Mouse (Mus musculus): ENCODE results near the gene Map3k20.

Gene Map3k20

GRCm38 (mm10) chr2:72280524-72280923 is 4.9 kb upstream of the Map3k20 start:
- no peak for DNase-seq (ENCODE audit: low read depth, low spot score)

GRCm38 (mm10) chr2:72281971-72282370 is 3.5 kb upstream of the Map3k20 start:
- DNase-seq (ENCODE audit: low read depth, low spot score): no peak

- no peak for DNase-seq (ENCODE audit: low read depth, low spot score)
Measured at GRCm38 (mm10) chr2:72282733-72283132, 2.7 kb upstream of the Map3k20 start.

- no peak for DNase-seq (ENCODE audit: low read depth, low spot score)
Measured at GRCm38 (mm10) chr2:72284689-72285088, 748 bp upstream of the Map3k20 start.

- DNase-seq (ENCODE audit: low read depth, low spot score): no peak
Measured at GRCm38 (mm10) chr2:72285888-72286661, 638 bp downstream of the Map3k20 start.

- no peak for DNase-seq (ENCODE audit: low read depth, low spot score)
Measured at GRCm38 (mm10) chr2:72287142-72287541, 1.7 kb downstream of the Map3k20 start.

GRCm38 (mm10) chr2:72288932-72289534 is 3.6 kb downstream of the Map3k20 start:
- no peak for DNase-seq (ENCODE audit: low read depth, low spot score)

GRCm38 (mm10) chr2:72291103-72291502 is 5.7 kb downstream of the Map3k20 start:
- DNase-seq (ENCODE audit: low read depth, low spot score): no peak

- DNase-seq (ENCODE audit: low read depth, low spot score): no peak
Measured at GRCm38 (mm10) chr2:72292573-72292972, 7.1 kb downstream of the Map3k20 start.

GRCm38 (mm10) chr2:72294994-72295393 is 9.6 kb downstream of the Map3k20 start:
- no peak for DNase-seq (ENCODE audit: low read depth, low spot score)

GRCm38 (mm10) chr2:72296984-72297715 is 11.7 kb downstream of the Map3k20 start:
- no peak for DNase-seq (ENCODE audit: low read depth, low spot score)

- no peak for DNase-seq (ENCODE audit: low read depth, low spot score)
Measured at GRCm38 (mm10) chr2:72297716-72298082, 12.3 kb downstream of the Map3k20 start.

- peak; percentile 19 for DNase-seq (ENCODE audit: low read depth, low spot score)
Measured at GRCm38 (mm10) chr2:72298406-72298805, 13.0 kb downstream of the Map3k20 start.

GRCm38 (mm10) chr2:72301194-72301916 is 15.9 kb downstream of the Map3k20 start:
- no peak for DNase-seq (ENCODE audit: low read depth, low spot score)

GRCm38 (mm10) chr2:72305738-72306137 is 20.3 kb downstream of the Map3k20 start:
- no peak for DNase-seq (ENCODE audit: low read depth, low spot score)

- DNase-seq (ENCODE audit: low read depth, low spot score): no peak
Measured at GRCm38 (mm10) chr2:72308351-72308750, 22.9 kb downstream of the Map3k20 start.

- no peak for DNase-seq (ENCODE audit: low read depth, low spot score)
Measured at GRCm38 (mm10) chr2:72308981-72309380, 23.5 kb downstream of the Map3k20 start.

GRCm38 (mm10) chr2:72311486-72311885 is 26.0 kb downstream of the Map3k20 start:
- DNase-seq (ENCODE audit: low read depth, low spot score): no peak

- no peak for DNase-seq (ENCODE audit: low read depth, low spot score)
Measured at GRCm38 (mm10) chr2:72313312-72313711, 27.9 kb downstream of the Map3k20 start.

- DNase-seq (ENCODE audit: low read depth, low spot score): no peak
Measured at GRCm38 (mm10) chr2:72318421-72318820, 33.0 kb downstream of the Map3k20 start.

GRCm38 (mm10) chr2:72319028-72319798 is 33.8 kb downstream of the Map3k20 start:
- no peak for DNase-seq (ENCODE audit: low read depth, low spot score)

Data from embryo, embryonic 11.5 days (tissue).